Mouse (Mus musculus) CD4-positive helper T cell, adult 2 months (primary cell): ENCODE measurements at regions not wholly inside any gene's neighbourhood (a gene's known extent, or its start where the extent isn't known, plus 50 kb on each side); places are given as distances from the start of the nearest gene placed in this dataset.

Source experiments
- DNase-seq: peaks from one replicate; pipeline ENCODE4 v3.0.0-alpha.2; 2012; ENCODE audit warnings: low read depth, missing footprints, low spot score

DNA sequence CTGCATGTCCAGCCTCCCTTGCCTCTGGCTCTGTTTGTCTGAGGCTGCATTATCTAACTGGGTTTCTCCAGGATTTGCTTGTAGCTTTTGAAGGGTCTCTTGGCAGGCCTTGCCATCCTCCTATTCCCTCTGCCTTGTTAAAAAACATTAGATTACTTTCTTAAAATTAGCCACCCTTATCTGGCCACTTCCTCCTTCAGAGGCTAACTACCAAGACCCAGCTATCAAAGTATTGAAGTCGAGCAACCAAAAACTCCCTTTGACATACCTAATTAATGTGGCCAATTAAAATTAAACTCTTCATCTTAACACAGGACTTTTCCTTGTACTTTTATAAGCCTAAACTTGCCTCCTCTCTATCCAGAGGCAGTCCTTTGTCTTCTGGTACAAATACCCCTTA, 66.3 kb upstream of the Kif2a start:
- no peak for DNase-seq

DNA sequence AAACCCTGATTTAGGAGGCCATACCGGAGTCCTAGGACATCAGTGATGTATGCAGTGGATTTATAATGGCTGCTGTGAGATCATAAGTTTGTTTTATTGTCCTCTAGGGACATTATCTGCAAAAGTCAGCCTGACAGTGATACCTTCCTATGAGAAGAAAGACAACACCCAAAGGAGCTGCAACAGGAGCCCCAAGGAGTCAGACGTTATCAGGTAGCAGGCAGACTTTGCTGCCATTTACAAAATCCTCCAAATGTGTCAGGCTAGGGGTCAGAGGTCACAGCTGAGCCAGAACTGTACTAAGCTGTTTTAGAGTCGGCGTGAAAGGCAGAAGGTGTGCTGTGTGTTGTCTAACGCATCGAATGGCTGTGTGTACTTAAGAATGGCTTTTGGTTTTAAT, 65.4 kb upstream of the Kif2a start:
- no peak for DNase-seq

DNA sequence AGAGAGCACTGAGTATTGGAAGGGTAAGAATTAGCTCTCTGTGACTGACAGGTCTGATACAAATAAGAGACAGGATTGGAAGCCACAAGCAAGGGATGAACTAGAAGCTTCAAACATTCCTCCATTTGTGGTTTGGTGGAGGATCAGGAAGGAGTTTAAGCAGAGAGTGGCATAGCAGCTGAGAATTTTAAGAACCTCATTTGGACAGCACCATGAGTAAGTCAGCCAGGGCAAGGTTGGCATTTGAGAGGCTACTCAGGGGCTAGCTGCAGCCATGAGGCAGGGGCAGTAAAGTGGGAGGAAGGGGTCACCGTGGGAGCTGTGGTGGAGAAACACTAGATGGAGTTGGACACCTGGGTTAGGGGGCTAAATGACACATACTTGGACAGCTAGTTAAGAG, 56.2 kb upstream of the Kif2a start:
- no peak for DNase-seq

DNA sequence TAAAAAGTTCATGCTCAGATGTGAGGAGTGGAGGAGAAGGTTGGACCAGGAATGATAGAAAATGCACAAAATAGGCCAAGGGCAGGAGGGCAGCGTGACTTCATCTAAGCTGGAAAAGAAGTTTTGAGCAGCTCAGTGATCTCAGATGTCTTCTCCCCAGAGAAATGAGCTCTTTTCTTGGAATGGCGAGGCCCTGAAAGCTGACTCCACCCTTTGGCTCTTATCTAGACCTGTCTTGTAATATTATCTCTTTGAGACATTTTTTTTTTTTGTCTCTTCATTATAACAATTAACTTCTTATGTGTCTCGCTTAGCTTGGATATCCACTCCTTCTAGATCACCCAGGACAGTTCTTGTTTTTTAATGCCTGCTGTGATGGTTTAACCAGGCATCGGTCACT, 53.0 kb upstream of the Kif2a start:
- DNase-seq, result no peak

DNA sequence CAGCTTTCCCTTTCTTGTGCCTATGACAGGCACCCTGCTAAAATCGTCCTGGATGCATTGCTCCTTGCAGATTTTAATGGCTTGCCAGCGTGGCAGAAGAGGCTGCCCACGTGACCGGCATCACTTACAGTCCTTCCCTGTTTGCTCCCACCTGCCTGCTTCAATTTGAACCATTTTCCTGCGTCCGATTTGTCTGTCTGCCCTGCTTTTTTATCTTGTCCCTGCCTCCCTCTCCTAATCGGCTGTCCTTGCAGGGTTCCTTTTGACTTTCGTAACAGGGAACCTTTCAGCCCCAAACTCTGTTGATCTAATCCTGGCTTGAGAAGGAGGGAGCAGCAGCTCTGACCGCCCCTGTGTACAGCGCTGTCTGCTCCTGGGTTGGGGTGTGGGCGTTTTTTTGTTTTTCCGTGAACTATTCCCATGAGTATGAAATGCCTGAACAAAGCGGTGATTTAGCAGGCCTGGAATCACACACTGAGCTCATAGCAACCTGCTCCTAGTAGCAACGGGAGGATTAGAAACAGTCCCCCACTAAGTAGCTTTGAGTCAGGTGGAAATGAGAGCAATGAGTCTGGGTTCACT, 51.2 kb upstream of the Kif2a start:
- no peak for DNase-seq

DNA sequence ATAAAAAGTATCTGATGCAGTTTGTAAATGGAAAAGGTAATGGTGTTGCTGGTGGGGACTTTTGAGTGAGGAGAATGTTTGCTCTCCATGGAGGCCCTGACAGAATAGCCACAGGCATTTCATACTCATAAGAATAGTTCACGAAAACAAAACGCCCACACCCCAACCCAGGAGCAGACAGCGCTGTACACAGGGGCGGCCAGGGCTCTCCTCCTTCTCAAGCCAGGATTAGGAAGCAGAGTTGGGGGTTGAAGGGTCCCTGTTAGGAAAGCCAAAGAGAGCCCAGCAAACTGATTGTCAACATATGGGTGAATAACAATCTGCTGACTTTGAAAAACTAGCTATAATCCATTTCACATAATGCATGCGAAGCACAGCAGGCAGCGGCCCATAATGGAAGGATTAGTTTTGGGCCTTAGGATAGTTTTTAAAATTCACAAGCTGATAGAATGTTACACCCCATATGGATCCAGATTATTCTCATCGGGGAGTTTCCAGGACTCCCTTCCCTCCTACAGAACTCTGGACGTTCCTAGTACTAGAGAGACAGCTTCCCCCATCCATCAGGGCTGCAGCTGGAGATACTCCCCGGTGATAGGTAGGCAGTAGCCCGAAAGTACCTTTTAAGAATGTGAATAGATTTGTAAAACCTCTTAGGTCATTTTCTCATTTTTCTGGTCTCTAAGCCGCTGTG, 50.6 kb upstream of the Kif2a start:
- no peak for DNase-seq
